Mouse (Mus musculus) lung, adult 2 months (tissue): ENCODE data around the gene Nt5e. TPM values are rescaled to one million over a fixed set of nuclear protein-coding genes. Genes with fewer than 3 reads are reported as not detected.

Experiments
- DNase-seq: peaks from one replicate; pipeline ENCODE4 v3.0.0; 2022
- H3K4me1 ChIP-seq: fragments of 200-500 bp; 2 replicates; pipeline ENCODE4 v1.6.1; 2011; ENCODE audit warnings: low read length; ENCODE audit not compliant: control insufficient read depth, insufficient read depth
- H3K4me3 ChIP-seq: fragments of 200-500 bp; replicated peaks from 2 replicates; pipeline ENCODE3; 2011; ENCODE audit warnings: low read depth, mild to moderate bottlenecking, control low read depth, low read length; ENCODE audit errors: extremely low read depth
- CTCF ChIP-seq: fragments of 200-500 bp; IDR thresholded peaks from 2 replicates; pipeline ENCODE4 v1.5.1; 2011; ENCODE audit warnings: mild to moderate bottlenecking, low read length, control low read depth; ENCODE audit not compliant: insufficient read depth
- POLR2A ChIP-seq: fragments of 200-500 bp; IDR thresholded peaks from 2 replicates; pipeline ENCODE4 v1.6.1; 2011; ENCODE audit warnings: low read depth, mild to moderate bottlenecking, control low read depth, low read length, borderline replicate concordance; ENCODE audit errors: extremely low read depth
- WGBS: fragments of 180-500 bp; shearing (Covaris S2); methylation state at CpG from one replicate; pipeline ENCODE4 v1.1.7; 2018; 5-methylcytosine and 5-hydroxymethylcytosine counted together
- polyA plus RNA-seq: library from polyadenylated mRNA; depleted of rRNA; stranded (reverse); fragments of >200 nt; gene quantifications from 2 replicates; pipeline ENCODE4 v1.2.3, GENCODE M21; 2012; rRNA removed

Gene Nt5e
- polyA plus RNA-seq, 1 experiment: 26.4 TPM

- no peak for DNase-seq
- Histone ChIP-seq H3K4me1 (no peaks in the 10 kb centered on the region), H3K4me3 (no peak overlapping the region)
- TF ChIP-seq CTCF (no peak), POLR2A (no peak)
- 31% methylated on average over 1 of the region's 1 CpGs for WGBS
These were observed 89.8 kb downstream of the Nt5e start for GRCm38 (mm10) chr9:88416752-88417151.

Other genes starting within 250 kb of the Nt5e start
- 15.4 and 16.5 TPM in 2 replicates for gene Snx14, start 111.8 kb downstream of the Nt5e start, polyA plus RNA-seq
- 0.34 and 1.1 TPM in 2 replicates for gene Gm20537, start 129.4 kb downstream of the Nt5e start, polyA plus RNA-seq
- 3.0 and 7.9 TPM in 2 replicates for gene Syncrip, start 155.4 kb downstream of the Nt5e start, polyA plus RNA-seq
- 2.8 and 5.5 TPM in 2 replicates for gene Zfp949, start 220.8 kb downstream of the Nt5e start, polyA plus RNA-seq